Mouse (Mus musculus): ENCODE data around the gene Cd55b.

Gene Cd55b

GRCm38 (mm10) chr1:130342429-130342828 is 80.4 kb downstream of the Cd55b start:
- DNase-seq (ENCODE audit: low spot score in 2 of 2) = no peak

Measured in thymus, postnatal 10 days (tissue).